Mouse (Mus musculus) liver (tissue): Measurements from ENCODE around the gene Phlpp1.

Experiments used
- DNase-seq: peaks from one replicate; pipeline ENCODE4 v3.0.0-alpha.2; 2020; ENCODE audit warnings: mixed read lengths

Phlpp1 gene

GRCm38 (mm10) chr1:106321432-106322126 is 150.0 kb downstream of the Phlpp1 start:
- DNase-seq: no peak

- no peak for DNase-seq
Measured at GRCm38 (mm10) chr1:106326691-106327090, 155.1 kb downstream of the Phlpp1 start.

GRCm38 (mm10) chr1:106342100-106342499 is 170.5 kb downstream of the Phlpp1 start:
- DNase-seq: no peak

- DNase-seq: no peak
Measured at GRCm38 (mm10) chr1:106345265-106345664, 173.7 kb downstream of the Phlpp1 start.

- no peak for DNase-seq
Measured at GRCm38 (mm10) chr1:106346776-106347175, 175.2 kb downstream of the Phlpp1 start.

GRCm38 (mm10) chr1:106349116-106349515 is 177.6 kb downstream of the Phlpp1 start:
- no peak for DNase-seq

- DNase-seq: no peak
Measured at GRCm38 (mm10) chr1:106351512-106351911, 180.0 kb downstream of the Phlpp1 start.

GRCm38 (mm10) chr1:106352801-106353511 is 181.4 kb downstream of the Phlpp1 start:
- DNase-seq: no peak

GRCm38 (mm10) chr1:106353993-106354392 is 182.4 kb downstream of the Phlpp1 start:
- no peak for DNase-seq

- DNase-seq: no peak
Measured at GRCm38 (mm10) chr1:106359474-106359873, 187.9 kb downstream of the Phlpp1 start.

- DNase-seq: no peak
Measured at GRCm38 (mm10) chr1:106362841-106363604, 191.5 kb downstream of the Phlpp1 start.

- DNase-seq: no peak
Measured at GRCm38 (mm10) chr1:106369330-106369729, 197.8 kb downstream of the Phlpp1 start.

GRCm38 (mm10) chr1:106372446-106372845 is 200.9 kb downstream of the Phlpp1 start:
- DNase-seq: no peak

GRCm38 (mm10) chr1:106373656-106374055 is 202.1 kb downstream of the Phlpp1 start:
- DNase-seq: no peak

- DNase-seq: no peak
Measured at GRCm38 (mm10) chr1:106374274-106374673, 202.7 kb downstream of the Phlpp1 start.

- no peak for DNase-seq
Measured at GRCm38 (mm10) chr1:106374971-106375370, 203.4 kb downstream of the Phlpp1 start.

GRCm38 (mm10) chr1:106376003-106376402 is 204.5 kb downstream of the Phlpp1 start:
- DNase-seq: no peak

GRCm38 (mm10) chr1:106380465-106380864 is 208.9 kb downstream of the Phlpp1 start:
- no peak for DNase-seq

GRCm38 (mm10) chr1:106386542-106386941 is 215.0 kb downstream of the Phlpp1 start:
- no peak for DNase-seq

GRCm38 (mm10) chr1:106387264-106387663 is 215.7 kb downstream of the Phlpp1 start:
- DNase-seq: no peak

- peak; percentile 59 for DNase-seq
Measured at GRCm38 (mm10) chr1:106389673-106390072, 218.1 kb downstream of the Phlpp1 start.

- DNase-seq: no peak
Measured at GRCm38 (mm10) chr1:106393072-106393471, 221.5 kb downstream of the Phlpp1 start.

GRCm38 (mm10) chr1:106394678-106395077 is 223.1 kb downstream of the Phlpp1 start:
- DNase-seq: no peak

GRCm38 (mm10) chr1:106395476-106395875 is 223.9 kb downstream of the Phlpp1 start:
- peak; percentile 56 for DNase-seq
